Mouse (Mus musculus): ENCODE results near the gene Dip2c. TPM values are rescaled to one million over a fixed set of nuclear protein-coding genes. Genes with fewer than 3 reads are reported as not detected.

Dip2c gene
- total and polyA plus RNA-seq, 3 experiments: 0.04 to 0.14 (median 0.08) TPM

- in situ Hi-C loops (cut with MboI; ENCODE audit: low pct_ligation_motif_present, low pct_unique_long_range_greater_than_20kb, low sequenced_read_pairs) (no loop called here), dilution Hi-C loops (cut with MboI; ENCODE audit: extremely low pct_ligation_motif_present, extremely low pct_unique_long_range_greater_than_20kb, low sequenced_read_pairs) (no loop called here)
- H3K27me3 ChIP-seq (replicated peaks): no peaks in the 10 kb centered on the region
- H3K36me3 ChIP-seq (replicated peaks in 1 of 2; ENCODE audit: control insufficient read depth in 1 of 2, insufficient read depth in 1 of 2, low read length in 1 of 2): no peaks in the 10 kb centered on the region
- no peak overlapping the region for H3K9ac ChIP-seq (ENCODE audit: insufficient read depth, low read depth)
- no peak overlapping the region for H3K4me2 ChIP-seq (ENCODE audit: insufficient read depth, low read depth, poor library complexity, severe bottlenecking)
- peaks cover 0 to 7% of the 10 kb centered on the region in 2 experiments; a peak in 2 of 4 replicates for H3K4me1 ChIP-seq (ENCODE audit: control insufficient read depth in 1 of 2, insufficient read depth in 2 of 2)
- H3K4me3 ChIP-seq (replicated peaks in 1 of 3; ENCODE audit: low read depth in 2 of 3, low read length in 2 of 3, poor library complexity in 1 of 3): no peak overlapping the region
- H3K79me2 ChIP-seq (replicated peaks; ENCODE audit: control insufficient read depth, extremely low read depth, insufficient read depth, poor library complexity, severe bottlenecking): no peaks in the 10 kb centered on the region
- H3K9me3 ChIP-seq (replicated peaks; ENCODE audit: low read length): peaks cover 4% of the 10 kb centered on the region
- no peak for DNase-seq (ENCODE audit: extremely low read depth)
- H3K27ac ChIP-seq (ENCODE audit: insufficient read depth, low read depth): no peak overlapping the region
- TF ChIP-seq PAX5 (IDR thresholded peaks at IDR 0.05; ENCODE audit: low read length) (no peak), GABPA (IDR thresholded peaks at IDR 0.05; ENCODE audit: insufficient replicate concordance, low read depth, low read length) (no peak), EP300 (IDR thresholded peaks at IDR 0.05; ENCODE audit: low read length) (no peak), ZKSCAN1 (IDR thresholded peaks at IDR 0.05; ENCODE audit: borderline replicate concordance, low read depth, low read length) (no peak), MAX (IDR thresholded peaks at IDR 0.05; ENCODE audit: low read length) (no peak), MYC (IDR thresholded peaks at IDR 0.05; ENCODE audit: low read depth, low read length) (no peak), E2F4 (IDR thresholded peaks at IDR 0.05; ENCODE audit: insufficient replicate concordance, low read depth, low read length) (no peak)
Measured at GRCm38 (mm10) chr13:9431441-9431840, 155.1 kb downstream of the Dip2c start.

GRCm38 (mm10) chr13:9443066-9443465, 166.7 kb downstream of the Dip2c start:
- Histone ChIP-seq H3K9me3 (replicated peaks; ENCODE audit: low read length) (no peaks in the 10 kb centered on the region), H3K9ac (ENCODE audit: insufficient read depth, low read depth) (no peak overlapping the region), H3K36me3 (replicated peaks in 1 of 2; ENCODE audit: control insufficient read depth in 1 of 2, insufficient read depth in 1 of 2, low read length in 1 of 2) (no peaks in the 10 kb centered on the region), H3K79me2 (replicated peaks; ENCODE audit: control insufficient read depth, extremely low read depth, insufficient read depth, poor library complexity, severe bottlenecking) (no peaks in the 10 kb centered on the region), H3K27me3 (replicated peaks) (no peaks in the 10 kb centered on the region), H3K27ac (ENCODE audit: insufficient read depth, low read depth) (no peak overlapping the region), H3K4me3 (replicated peaks in 1 of 3; ENCODE audit: low read depth in 2 of 3, low read length in 2 of 3, poor library complexity in 1 of 3) (no peak overlapping the region), H3K4me1 (ENCODE audit: control insufficient read depth in 1 of 2, insufficient read depth in 2 of 2) (no peaks in the 10 kb centered on the region), H3K4me2 (ENCODE audit: insufficient read depth, low read depth, poor library complexity, severe bottlenecking) (no peak overlapping the region)
- no peak for DNase-seq (ENCODE audit: extremely low read depth)
- TF ChIP-seq MEF2A (IDR thresholded peaks at IDR 0.05; ENCODE audit: borderline replicate concordance, low read depth, low read length) (no peak), KAT2A (IDR thresholded peaks at IDR 0.05; ENCODE audit: insufficient replicate concordance, low read length) (no peak)
- dilution Hi-C loops (cut with MboI; ENCODE audit: extremely low pct_ligation_motif_present, extremely low pct_unique_long_range_greater_than_20kb, low sequenced_read_pairs) (no loop called here), in situ Hi-C loops (cut with MboI; ENCODE audit: low pct_ligation_motif_present, low pct_unique_long_range_greater_than_20kb, low sequenced_read_pairs) (no loop called here)

- Histone ChIP-seq H3K79me2 (replicated peaks; ENCODE audit: control insufficient read depth, extremely low read depth, insufficient read depth, poor library complexity, severe bottlenecking) (no peaks in the 10 kb centered on the region; the same call in 1 of the 2 replicates), H3K4me3 (replicated peaks in 1 of 3; ENCODE audit: low read depth in 2 of 3, low read length in 2 of 3, poor library complexity in 1 of 3) (no peak overlapping the region), H3K27me3 (replicated peaks) (no peaks in the 10 kb centered on the region), H3K9ac (ENCODE audit: insufficient read depth, low read depth) (no peak overlapping the region), H3K4me1 (ENCODE audit: control insufficient read depth in 1 of 2, insufficient read depth in 2 of 2) (no peaks in the 10 kb centered on the region), H3K9me3 (replicated peaks; ENCODE audit: low read length) (no peaks in the 10 kb centered on the region), H3K27ac (ENCODE audit: insufficient read depth, low read depth) (no peak overlapping the region), H3K4me2 (ENCODE audit: insufficient read depth, low read depth, poor library complexity, severe bottlenecking) (no peak overlapping the region), H3K36me3 (replicated peaks in 1 of 2; ENCODE audit: control insufficient read depth in 1 of 2, insufficient read depth in 1 of 2, low read length in 1 of 2) (no peaks in the 10 kb centered on the region)
- dilution Hi-C loops (cut with MboI; ENCODE audit: extremely low pct_ligation_motif_present, extremely low pct_unique_long_range_greater_than_20kb, low sequenced_read_pairs): no loop called here
- in situ Hi-C loops (cut with MboI; ENCODE audit: low pct_ligation_motif_present, low pct_unique_long_range_greater_than_20kb, low sequenced_read_pairs): no loop called here
- no peak for TF ChIP-seq IRF4 (IDR thresholded peaks at IDR 0.05; ENCODE audit: low read depth, low read length)
- TF ChIP-seq NRF1 (IDR thresholded peaks at IDR 0.05; ENCODE audit: low read depth, low read length): no peak
- no peak for DNase-seq (ENCODE audit: extremely low read depth)
Measured at GRCm38 (mm10) chr13:9445533-9446294, 169.4 kb downstream of the Dip2c start.
